Mouse (Mus musculus): ENCODE results near the gene Lactb. TPM values are rescaled to one million over a fixed set of nuclear protein-coding genes. Genes with fewer than 3 reads are reported as not detected.

The Lactb gene
- polyA plus RNA-seq, 1 experiment from 2014 or later: 13.9 TPM

Other genes with a start within 250 kb of the Lactb start
- 16.5 and 18.0 TPM in 2 replicates for gene Aph1b, start 180.0 kb downstream of the Lactb start, polyA plus RNA-seq (2016; fragmentation: Nextera tagmentation; extraction: Ambion mirVana)
- gene Gm10647, start 178.4 kb downstream of the Lactb start, polyA plus RNA-seq (2016; fragmentation: Nextera tagmentation; extraction: Ambion mirVana): 0.24 and 0.38 TPM in 2 replicates
- gene Aph1c, start 140.8 kb downstream of the Lactb start, polyA plus RNA-seq (2016; fragmentation: Nextera tagmentation; extraction: Ambion mirVana): 2.0 and 2.2 TPM in 2 replicates
- gene Rab8b, start 55.8 kb downstream of the Lactb start, polyA plus RNA-seq (2016; fragmentation: Nextera tagmentation; extraction: Ambion mirVana): 32.0 and 33.4 TPM in 2 replicates
- gene Rps27l, start 29.4 kb downstream of the Lactb start, polyA plus RNA-seq (2016; fragmentation: Nextera tagmentation; extraction: Ambion mirVana): 462 and 496 TPM in 2 replicates
- gene Tpm1, start 73.9 kb upstream of the Lactb start, polyA plus RNA-seq (2016; fragmentation: Nextera tagmentation; extraction: Ambion mirVana): 300 and 315 TPM in 2 replicates

All from neural tube, embryonic 12.5 days (tissue).